Mouse (Mus musculus) heart, postnatal 0 days (tissue): ENCODE results near the gene 3110082J24Rik.

Source experiments
- CTCF ChIP-seq: IDR thresholded peaks from 2 replicates; pipeline ENCODE4 v1.5.1; 2016; ENCODE audit warnings: antibody characterized with exemption, control low read depth, low read depth
- EP300 ChIP-seq: IDR thresholded peaks from 2 replicates; pipeline ENCODE4 v1.6.1; 2016; ENCODE audit warnings: antibody characterized with exemption, low read depth

- TF ChIP-seq CTCF = no peak
- TF ChIP-seq EP300 = no peak
Measured at GRCm38 (mm10) chr5:30128680-30129079, 22.8 kb upstream of the 3110082J24Rik start.
